Mouse (Mus musculus): ENCODE results near the gene Alox5ap. TPM values are rescaled to one million over a fixed set of nuclear protein-coding genes. Genes with fewer than 3 reads are reported as not detected.

Alox5ap gene
- total and polyA plus RNA-seq, 3 experiments: 19.9 to 25.5 (median 21.1) TPM

GRCm38 (mm10) chr5:149287148-149288038 lies 22.8 kb downstream of the Alox5ap start:
- intact Hi-C loops (cut with DNase I): no loop called here
- Histone ChIP-seq H3K27ac (no peak overlapping the region), H3K36me3 (ENCODE audit: control insufficient read depth, insufficient read depth, low read length) (no peaks in the 10 kb centered on the region), H3K27me3 (ENCODE audit: control insufficient read depth, insufficient read depth, low read length) (no peaks in the 10 kb centered on the region), H3K9ac (ENCODE audit: low read depth, low read length) (no peak overlapping the region), H3K79me2 (replicated peaks; ENCODE audit: control insufficient read depth, insufficient read depth, low read length) (no peaks in the 10 kb centered on the region), H3K4me3 (no peak overlapping the region), H3K4me1 (ENCODE audit: control insufficient read depth, insufficient read depth, low read length) (peaks cover 2% of the 10 kb centered on the region; the same call in 1 of the 2 replicates)
- peak; percentile 36 for TF ChIP-seq CTCF (IDR thresholded peaks at IDR 0.05)
- no peak for TF ChIP-seq EP300 (IDR thresholded peaks at IDR 0.05; ENCODE audit: insufficient read depth, low read depth, low read length)
- WGBS: 38% methylated on average over 41 of the region's 41 CpGs
- no peak for DNase-seq

DNA sequence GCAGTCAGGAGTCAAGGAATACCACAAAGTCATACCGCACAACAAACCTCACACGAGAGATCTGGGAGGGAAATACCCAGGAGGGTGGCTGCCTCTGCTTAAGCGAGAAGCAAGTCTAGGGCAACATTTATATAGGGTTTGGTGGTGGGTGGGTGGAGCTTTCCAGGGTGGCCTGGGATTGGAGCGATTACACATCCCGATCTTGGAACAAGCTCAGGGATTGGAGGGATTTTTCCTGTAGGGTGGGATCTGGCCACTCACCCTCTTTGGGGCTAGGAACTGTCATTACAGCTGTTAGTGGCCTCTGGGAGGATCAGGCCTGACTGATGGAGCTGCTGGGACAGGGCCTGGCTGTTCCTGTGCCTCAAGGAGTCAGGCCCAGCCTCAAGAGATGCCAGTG lies 26.7 kb downstream of the Alox5ap start:
- H3K4me3 ChIP-seq: no peak overlapping the region
- H3K79me2 ChIP-seq (replicated peaks; ENCODE audit: control insufficient read depth, insufficient read depth, low read length): no peaks in the 10 kb centered on the region
- H3K36me3 ChIP-seq (ENCODE audit: control insufficient read depth, insufficient read depth, low read length): no peaks in the 10 kb centered on the region
- H3K9ac ChIP-seq (ENCODE audit: low read depth, low read length): no peak overlapping the region
- no peak for DNase-seq
- 86% methylated on average over 5 of the region's 5 CpGs for whole genome bisulfite sequencing
- H3K27me3 ChIP-seq (ENCODE audit: control insufficient read depth, insufficient read depth, low read length): no peaks in the 10 kb centered on the region
- TF ChIP-seq EP300 (IDR thresholded peaks at IDR 0.05; ENCODE audit: insufficient read depth, low read depth, low read length): no peak
- TF ChIP-seq CTCF (IDR thresholded peaks at IDR 0.05): no peak
- no peak for TF ChIP-seq POLR2A (IDR thresholded peaks at IDR 0.05; ENCODE audit: insufficient read depth, low read depth, low read length)
- H3K27ac ChIP-seq: no peak overlapping the region
- peaks cover 2% of the 10 kb centered on the region; the same call in 1 of the 2 replicates for H3K4me1 ChIP-seq (ENCODE audit: control insufficient read depth, insufficient read depth, low read length)
- intact Hi-C loops (cut with DNase I): no loop called here

GRCm38 (mm10) chr5:149293071-149293470 lies 28.5 kb downstream of the Alox5ap start:
- H3K36me3 ChIP-seq (ENCODE audit: control insufficient read depth, insufficient read depth, low read length): no peaks in the 10 kb centered on the region
- no peak overlapping the region for H3K9ac ChIP-seq (ENCODE audit: low read depth, low read length)
- H3K79me2 ChIP-seq (replicated peaks; ENCODE audit: control insufficient read depth, insufficient read depth, low read length): no peaks in the 10 kb centered on the region
- H3K27ac ChIP-seq: no peak overlapping the region
- no peak overlapping the region for H3K4me3 ChIP-seq
- TF ChIP-seq CTCF (IDR thresholded peaks at IDR 0.05) (no peak), POLR2A (IDR thresholded peaks at IDR 0.05; ENCODE audit: insufficient read depth, low read depth, low read length) (no peak), EP300 (IDR thresholded peaks at IDR 0.05; ENCODE audit: insufficient read depth, low read depth, low read length) (no peak)
- intact Hi-C loops (cut with DNase I): no loop called here
- no peaks in the 10 kb centered on the region for H3K4me1 ChIP-seq (ENCODE audit: control insufficient read depth, insufficient read depth, low read length)
- DNase-seq: no peak
- no peaks in the 10 kb centered on the region for H3K27me3 ChIP-seq (ENCODE audit: control insufficient read depth, insufficient read depth, low read length)
- 84% methylated on average over 4 of the region's 4 CpGs for WGBS

DNA sequence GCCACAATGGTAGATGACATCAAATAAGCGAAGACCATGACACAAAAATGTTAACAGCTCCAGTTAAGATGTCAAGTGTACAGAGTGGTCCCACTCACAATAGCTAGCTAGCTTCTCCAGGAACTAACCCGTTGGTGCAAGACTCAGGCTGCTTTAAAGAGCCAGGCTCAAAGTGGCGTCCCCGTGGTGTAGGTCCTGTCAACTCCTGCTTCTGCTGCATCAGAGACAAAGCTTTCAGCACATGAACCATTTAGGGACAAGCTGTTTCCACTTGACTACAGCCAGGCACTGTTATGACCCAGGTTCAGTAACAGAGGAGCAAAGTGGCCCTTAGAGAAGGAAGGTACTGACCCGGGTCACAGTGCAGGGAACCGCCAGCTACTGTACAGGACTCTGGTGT lies 32.2 kb downstream of the Alox5ap start:
- no peaks in the 10 kb centered on the region for H3K4me1 ChIP-seq (ENCODE audit: control insufficient read depth, insufficient read depth, low read length)
- H3K9ac ChIP-seq (ENCODE audit: low read depth, low read length): no peak overlapping the region
- H3K27ac ChIP-seq: no peak overlapping the region
- TF ChIP-seq EP300 (IDR thresholded peaks at IDR 0.05; ENCODE audit: insufficient read depth, low read depth, low read length) (no peak), POLR2A (IDR thresholded peaks at IDR 0.05; ENCODE audit: insufficient read depth, low read depth, low read length) (no peak), CTCF (IDR thresholded peaks at IDR 0.05) (no peak)
- H3K36me3 ChIP-seq (ENCODE audit: control insufficient read depth, insufficient read depth, low read length): no peaks in the 10 kb centered on the region
- intact Hi-C loops (cut with DNase I): no loop called here
- whole genome bisulfite sequencing: 87% methylated on average over 6 of the region's 6 CpGs
- no peak for DNase-seq
- no peak overlapping the region for H3K4me3 ChIP-seq
- no peaks in the 10 kb centered on the region for H3K27me3 ChIP-seq (ENCODE audit: control insufficient read depth, insufficient read depth, low read length)
- H3K79me2 ChIP-seq (replicated peaks; ENCODE audit: control insufficient read depth, insufficient read depth, low read length): no peaks in the 10 kb centered on the region

- H3K27me3 ChIP-seq (ENCODE audit: control insufficient read depth, insufficient read depth, low read length): no peaks in the 10 kb centered on the region
- intact Hi-C loops (cut with DNase I): no loop called here
- no peaks in the 10 kb centered on the region for H3K4me1 ChIP-seq (ENCODE audit: control insufficient read depth, insufficient read depth, low read length)
- no peak overlapping the region for H3K9ac ChIP-seq (ENCODE audit: low read depth, low read length)
- DNase-seq: no peak
- 66% methylated on average over 2 of the region's 2 CpGs for WGBS
- no peaks in the 10 kb centered on the region for H3K79me2 ChIP-seq (replicated peaks; ENCODE audit: control insufficient read depth, insufficient read depth, low read length)
- no peaks in the 10 kb centered on the region for H3K36me3 ChIP-seq (ENCODE audit: control insufficient read depth, insufficient read depth, low read length)
- H3K4me3 ChIP-seq: no peak overlapping the region
- TF ChIP-seq EP300 (IDR thresholded peaks at IDR 0.05; ENCODE audit: insufficient read depth, low read depth, low read length) (no peak), CTCF (IDR thresholded peaks at IDR 0.05) (peak; percentile 46)
- H3K27ac ChIP-seq: no peak overlapping the region
Observed at GRCm38 (mm10) chr5:149297464-149297863, 32.9 kb downstream of the Alox5ap start.

DNA sequence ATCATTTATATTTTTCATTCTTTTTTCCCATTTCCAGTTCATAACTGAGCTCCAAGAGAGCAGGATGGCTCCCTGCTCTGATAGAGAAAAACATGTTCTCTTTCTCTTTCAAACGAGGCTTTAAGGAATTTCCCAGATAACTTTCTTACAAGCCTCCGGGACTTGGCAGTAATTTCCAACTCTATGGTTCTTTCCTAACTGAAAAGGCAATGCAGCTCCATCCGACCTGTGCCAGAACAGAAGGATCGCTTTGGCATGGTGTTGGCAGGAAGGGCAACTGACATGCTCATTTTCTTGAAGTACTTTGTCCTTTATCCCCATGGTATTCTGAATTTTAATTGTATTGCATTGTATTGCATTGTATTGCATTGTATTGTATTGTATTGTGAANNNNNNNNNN lies 33.7 kb downstream of the Alox5ap start:
- Histone ChIP-seq H3K27ac (no peak overlapping the region), H3K4me1 (ENCODE audit: control insufficient read depth, insufficient read depth, low read length) (no peaks in the 10 kb centered on the region), H3K36me3 (ENCODE audit: control insufficient read depth, insufficient read depth, low read length) (no peaks in the 10 kb centered on the region), H3K4me3 (no peak overlapping the region), H3K9ac (ENCODE audit: low read depth, low read length) (no peak overlapping the region), H3K79me2 (replicated peaks; ENCODE audit: control insufficient read depth, insufficient read depth, low read length) (no peaks in the 10 kb centered on the region), H3K27me3 (ENCODE audit: control insufficient read depth, insufficient read depth, low read length) (no peaks in the 10 kb centered on the region)
- TF ChIP-seq EP300 (IDR thresholded peaks at IDR 0.05; ENCODE audit: insufficient read depth, low read depth, low read length): no peak
- TF ChIP-seq POLR2A (IDR thresholded peaks at IDR 0.05; ENCODE audit: insufficient read depth, low read depth, low read length): no peak
- TF ChIP-seq CTCF (IDR thresholded peaks at IDR 0.05): no peak
- intact Hi-C loops (cut with DNase I): no loop called here
- WGBS: 48% methylated on average over 4 of the region's 4 CpGs
- DNase-seq: no peak
